Mouse (Mus musculus) embryonic fibroblast, embryonic 13.5 days (primary cell): ENCODE results near the gene Rad51.

Source experiments
- CTCF ChIP-seq: IDR thresholded peaks from 2 replicates; pipeline ENCODE4 v1.5.1; 2011; ENCODE audit warnings: mild to moderate bottlenecking, control low read depth, low read length, moderate library complexity, borderline replicate concordance; ENCODE audit not compliant: insufficient read depth
- POLR2A ChIP-seq: IDR thresholded peaks from 2 replicates; pipeline ENCODE4 v1.6.1; 2011; ENCODE audit warnings: low read depth, mild to moderate bottlenecking, control low read depth, low read length, moderate library complexity

DNA sequence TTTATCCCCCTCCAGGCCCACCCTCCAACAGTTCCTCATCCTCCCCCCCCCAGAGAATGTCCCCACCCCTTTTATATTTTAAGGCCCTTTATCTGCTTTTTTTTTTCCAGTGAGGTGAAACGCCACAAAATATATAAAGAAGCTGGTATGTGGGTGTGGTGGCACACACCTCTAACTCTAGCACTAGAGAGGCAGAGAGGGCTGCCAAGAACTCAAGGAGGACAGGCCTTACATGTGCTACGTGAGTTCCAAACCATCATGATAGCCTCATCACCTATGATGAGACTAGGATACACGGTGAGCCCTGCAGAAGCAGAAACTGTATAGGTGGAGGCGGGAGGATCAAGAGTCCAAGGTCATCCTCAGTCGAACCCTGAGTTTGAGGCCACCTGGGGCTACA, 78.4 kb downstream of the Rad51 start:
- no peak for TF ChIP-seq POLR2A
- TF ChIP-seq CTCF, result no peak
